Mouse (Mus musculus) liver, embryonic 11.5 days (tissue): ENCODE measurements around the gene Ptprcap. TPM values are rescaled to one million over a fixed set of nuclear protein-coding genes. Genes with fewer than 3 reads are reported as not detected.
"Not testable (repeated sequence)": the region's sequence is repeated elsewhere in the genome, so short reads cannot be mapped to it uniquely, and the experiment has no call there.

Experiments
- ATAC-seq: fragments of 200-750 bp; cut with Nextera tagmentation; replicated peaks from 2 replicates; pipeline ENCODE4 v1.8.0; 2017; ENCODE audit warnings: moderate number of reproducible peaks, mild to moderate bottlenecking, moderate TSS enrichment, moderate library complexity; ENCODE audit not compliant: low FRiP score
- DNase-seq: peaks from one replicate; pipeline ENCODE4 v3.0.0-alpha.2; 2017; ENCODE audit warnings: low spot score
- H3K27ac ChIP-seq: fragments of 300-500 bp; sonication (generic); 2 replicates; pipeline ENCODE4 v1.5.1; 2014; ENCODE audit warnings: mild to moderate bottlenecking, low read depth, low read length, control low read depth
- H3K27me3 ChIP-seq: fragments of 300-500 bp; sonication (generic); replicated peaks from 2 replicates; pipeline ENCODE4 v1.6.1; 2014; ENCODE audit warnings: low read length, mixed read lengths; ENCODE audit not compliant: control insufficient read depth, insufficient read depth
- H3K36me3 ChIP-seq: fragments of 300-500 bp; sonication (generic); 2 replicates; pipeline ENCODE4 v1.6.1; 2014; ENCODE audit warnings: mild to moderate bottlenecking, low read length, moderate library complexity, mixed read lengths; ENCODE audit not compliant: control insufficient read depth, insufficient read depth
- H3K4me1 ChIP-seq: fragments of 300-500 bp; sonication (generic); replicated peaks from 2 replicates; pipeline ENCODE4 v1.6.1; 2014; ENCODE audit warnings: low read length, mixed read lengths; ENCODE audit not compliant: control insufficient read depth, insufficient read depth
- H3K4me2 ChIP-seq: fragments of 300-500 bp; sonication (generic); 2 replicates; pipeline ENCODE4 v1.6.1; 2014; ENCODE audit warnings: mild to moderate bottlenecking, control low read depth, moderate library complexity
- H3K4me3 ChIP-seq: fragments of 300-500 bp; sonication (generic); 2 replicates; pipeline ENCODE4 v1.5.1; 2014; ENCODE audit warnings: low read depth, low read length, control low read depth
- H3K9ac ChIP-seq: fragments of 300-500 bp; sonication (generic); 2 replicates; pipeline ENCODE4 v1.6.1; 2014; ENCODE audit warnings: low read depth, low read length, control low read depth
- H3K9me3 ChIP-seq: fragments of 300-500 bp; sonication (generic); 2 replicates; pipeline ENCODE4 v1.6.1; 2016; ENCODE audit warnings: low read length, inconsistent platforms, mixed read lengths; ENCODE audit not compliant: control insufficient read depth
- WGBS: fragments of 180-500 bp; shearing (Covaris S2); extraction: QIAGEN DNeasy Blood & Tissue Kit; methylation state at CpG from one replicate; pipeline ENCODE4 v1.1.7; 2014; 5-methylcytosine and 5-hydroxymethylcytosine counted together
- polyA plus RNA-seq: library from polyadenylated mRNA; unstranded; fragments of >200 nt; fragmentation: Nextera tagmentation; extraction: Ambion mirVana; gene quantifications from 2 replicates; pipeline ENCODE4 v1.2.1, GENCODE M21; 2014

The Ptprcap gene
- polyA plus RNA-seq, 1 experiment from 2014 or later: 41.1 TPM

DNA sequence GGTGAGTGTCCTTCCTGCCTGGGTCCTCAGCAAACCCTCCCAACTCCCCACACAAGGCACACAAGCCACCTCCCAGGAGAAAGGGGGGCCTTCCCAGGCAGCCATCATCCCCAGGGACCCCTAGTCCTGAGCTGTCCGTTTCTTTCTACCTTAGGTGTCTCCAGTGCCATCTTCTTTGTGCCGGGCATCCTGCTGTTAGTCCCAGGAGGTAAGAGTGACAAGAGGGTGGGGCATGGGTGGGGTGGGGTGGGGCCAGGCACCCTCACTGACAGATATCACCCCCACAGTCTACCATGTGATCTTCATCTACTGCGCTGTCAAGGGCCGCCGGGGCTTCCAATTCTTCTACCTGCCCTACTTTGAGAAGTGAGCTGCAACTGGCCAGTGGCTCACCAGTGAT is 22.3 kb upstream of the Ptprcap start:
- ATAC-seq (peak; percentile 86), DNase-seq (no peak)
- Histone ChIP-seq H3K27me3 (no peaks in the 10 kb centered on the region), H3K4me1 (peaks cover 26% of the 10 kb centered on the region), H3K36me3 (peaks cover 14% of the 10 kb centered on the region), H3K9me3 (no peaks in the 10 kb centered on the region), H3K27ac (peak overlapping the region; percentile 61; the same call in 1 of the 2 replicates), H3K4me3 (peak overlapping the region; percentile 41), H3K4me2 (peak overlapping the region; percentile 47), H3K9ac (peak overlapping the region; percentile 48; the same call in 1 of the 2 replicates)
- 57% methylated on average over 5 of the region's 5 CpGs for WGBS

- 88% methylated on average over 2 of the region's 2 CpGs for WGBS
- DNase-seq (no peak), ATAC-seq (no peak)
- Histone ChIP-seq H3K4me2 (peak overlapping the region; percentile 47), H3K4me1 (peaks cover 22% of the 10 kb centered on the region), H3K27ac (peak overlapping the region; percentile 61), H3K4me3 (no peak overlapping the region; the same call in 1 of the 2 replicates), H3K27me3 (no peaks in the 10 kb centered on the region), H3K36me3 (peaks cover 14% of the 10 kb centered on the region), H3K9ac (peak overlapping the region; percentile 48; the same call in 1 of the 2 replicates), H3K9me3 (no peaks in the 10 kb centered on the region)
Observed at GRCm38 (mm10) chr19:4131768-4132167, 21.6 kb upstream of the Ptprcap start.

DNA sequence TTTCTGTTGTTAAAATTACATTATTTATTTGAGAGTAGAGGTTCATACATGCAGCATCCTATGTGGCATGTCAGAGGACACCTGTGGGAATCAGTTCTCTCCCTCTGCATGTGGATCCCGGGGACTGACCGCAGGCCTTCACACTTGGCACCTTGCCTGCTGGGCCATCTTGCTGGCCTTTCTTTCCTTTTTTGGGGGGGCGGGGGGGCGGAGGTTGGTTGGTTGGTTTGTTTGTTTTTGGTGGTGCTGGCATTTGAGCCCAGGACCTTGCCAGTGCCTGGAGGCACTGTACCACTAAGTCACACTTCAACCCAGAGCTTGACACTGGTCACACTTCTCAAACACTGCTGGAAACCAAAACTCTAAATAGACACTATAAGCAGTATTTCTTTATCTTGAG is 19.1 kb upstream of the Ptprcap start:
- Histone ChIP-seq H3K27me3 (no peaks in the 10 kb centered on the region; the same call in 1 of the 2 replicates), H3K9me3 (no peaks in the 10 kb centered on the region), H3K9ac (no peak overlapping the region), H3K27ac (no peak overlapping the region), H3K36me3 (peaks cover 10% of the 10 kb centered on the region), H3K4me1 (peaks cover 15% of the 10 kb centered on the region), H3K4me2 (no peak overlapping the region), H3K4me3 (no peak overlapping the region)
- DNase-seq (no peak), ATAC-seq (no peak)
- 79% methylated on average over 4 of the region's 4 CpGs for WGBS

GRCm38 (mm10) chr19:4135229-4135962 is 18.0 kb upstream of the Ptprcap start:
- not testable (repeated sequence) for ATAC-seq, H3K9ac ChIP-seq, H3K4me3 ChIP-seq, H3K4me2 ChIP-seq, H3K27me3 ChIP-seq, H3K9me3 ChIP-seq, DNase-seq, H3K27ac ChIP-seq
- 77% methylated on average over 6 of the region's 6 CpGs for WGBS
- peaks cover 10% of the 10 kb centered on the region for H3K36me3 ChIP-seq
- H3K4me1 ChIP-seq: peaks cover 14% of the 10 kb centered on the region

DNA sequence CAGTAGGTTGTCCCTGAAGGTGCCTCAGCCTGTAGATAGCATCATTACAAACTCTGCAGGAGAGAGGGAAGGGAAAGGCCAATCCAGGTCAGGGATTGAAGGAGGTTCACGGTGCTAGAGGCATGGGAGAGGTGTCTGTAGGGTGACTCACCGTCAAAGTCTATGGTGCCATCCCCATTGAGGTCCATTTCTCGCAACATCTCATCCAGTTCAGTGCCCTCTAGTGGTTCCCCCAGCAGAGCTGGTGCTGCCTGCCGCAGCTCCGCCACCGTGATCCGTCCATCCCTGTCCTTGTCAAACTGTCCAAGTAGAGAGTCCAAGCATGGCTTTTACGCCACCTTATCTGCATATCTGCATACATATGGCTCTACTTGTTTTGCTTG is 17.4 kb upstream of the Ptprcap start:
- H3K9ac ChIP-seq, H3K4me3 ChIP-seq, H3K27me3 ChIP-seq, DNase-seq, H3K27ac ChIP-seq, H3K4me1 ChIP-seq, H3K9me3 ChIP-seq: not testable (repeated sequence)
- H3K36me3 ChIP-seq: peaks cover 10% of the 10 kb centered on the region
- 22% methylated on average over 8 of the region's 8 CpGs for WGBS
- peak; percentile 65 for ATAC-seq
- peak overlapping the region; percentile 37; the same call in 1 of the 2 replicates for H3K4me2 ChIP-seq

GRCm38 (mm10) chr19:4136463-4136862 is 16.9 kb upstream of the Ptprcap start:
- no peak overlapping the region for H3K9ac ChIP-seq
- H3K9me3 ChIP-seq: no peaks in the 10 kb centered on the region
- H3K4me1 ChIP-seq: peaks cover 4% of the 10 kb centered on the region
- DNase-seq (no peak), ATAC-seq (peak; percentile 66)
- H3K36me3 ChIP-seq: peaks cover 9% of the 10 kb centered on the region
- no peak overlapping the region for H3K4me3 ChIP-seq
- H3K4me2 ChIP-seq: no peak overlapping the region
- H3K27ac ChIP-seq: no peak overlapping the region
- H3K27me3 ChIP-seq: peaks cover 4% of the 10 kb centered on the region; the same call in 1 of the 2 replicates
- WGBS: 73% methylated on average over 5 of the region's 5 CpGs

- Histone ChIP-seq H3K4me2 (no peak overlapping the region), H3K9me3 (no peaks in the 10 kb centered on the region), H3K9ac (no peak overlapping the region), H3K4me1 (no peaks in the 10 kb centered on the region), H3K4me3 (no peak overlapping the region), H3K36me3 (no peaks in the 10 kb centered on the region; the same call in 1 of the 2 replicates), H3K27ac (no peak overlapping the region), H3K27me3 (peaks cover 4% of the 10 kb centered on the region; the same call in 1 of the 2 replicates)
- DNase-seq (no peak), ATAC-seq (no peak)
- 86% methylated on average over 5 of the region's 5 CpGs for WGBS
Observed at GRCm38 (mm10) chr19:4137913-4138312, 15.5 kb upstream of the Ptprcap start.

DNA sequence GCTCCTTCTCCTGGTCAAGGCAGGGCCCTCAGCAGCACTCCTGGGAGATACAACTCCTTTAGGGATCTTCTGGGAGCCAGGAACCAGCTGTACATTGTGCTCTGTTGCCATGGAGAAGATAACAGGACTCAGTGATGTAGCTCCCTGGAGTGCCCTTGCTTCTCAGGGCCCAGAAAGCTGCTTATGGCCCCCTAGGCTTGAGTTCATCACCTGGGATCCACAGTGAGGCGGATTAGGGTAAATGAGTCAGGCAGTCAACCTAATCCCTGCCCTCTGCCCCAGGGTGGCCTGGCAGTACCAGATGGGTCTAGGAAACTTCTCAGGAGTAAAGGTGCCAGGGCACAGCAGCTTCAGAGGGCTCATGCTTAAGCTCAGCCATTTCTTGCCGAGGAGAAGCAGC is 14.0 kb upstream of the Ptprcap start, which contains the start of gene Gpr152:
TSS of gene Gpr152 (plus strand) at position 342 of the 400 bp plus-strand sequence.
- ATAC-seq: no peak
- no peaks in the 10 kb centered on the region for H3K9me3 ChIP-seq
- no peak within 1 kb of the TSS for H3K4me3 ChIP-seq
- no peaks in the 10 kb centered on the region for H3K4me1 ChIP-seq
- DNase-seq: no peak
- H3K4me2 ChIP-seq: no peak within 1 kb of the TSS
- no peak within 1 kb of the TSS for H3K27ac ChIP-seq
- no peaks in the 10 kb centered on the region for H3K36me3 ChIP-seq
- H3K27me3 ChIP-seq: peaks cover 4% of the 10 kb centered on the region; the same call in 1 of the 2 replicates
- 79% methylated on average over 2 of the region's 2 CpGs for WGBS
- no peak within 1 kb of the TSS for H3K9ac ChIP-seq

DNA sequence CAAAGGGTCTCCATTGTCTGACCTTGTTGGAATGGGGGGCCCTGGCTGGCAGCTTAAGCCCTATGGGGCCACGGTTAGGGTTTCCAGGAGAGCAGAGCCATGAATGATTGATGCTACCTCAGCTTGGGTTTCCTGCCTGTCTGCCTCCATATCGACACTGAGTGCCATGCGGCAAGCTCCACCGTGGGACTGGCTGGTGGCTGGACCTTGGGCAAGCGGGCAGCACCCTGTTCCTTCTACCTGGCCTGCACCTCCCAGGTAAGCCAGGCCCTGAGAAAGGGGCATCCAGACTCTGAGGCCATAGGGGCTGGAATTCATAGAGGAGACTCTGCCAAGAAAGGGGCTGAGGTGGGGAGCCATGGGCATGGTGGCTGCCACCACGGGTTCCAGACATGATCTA is 13.3 kb upstream of the Ptprcap start:
- Histone ChIP-seq H3K4me3 (no peak overlapping the region), H3K4me1 (no peaks in the 10 kb centered on the region), H3K9ac (no peak overlapping the region), H3K27ac (no peak overlapping the region), H3K9me3 (no peaks in the 10 kb centered on the region), H3K27me3 (peaks cover 4% of the 10 kb centered on the region; the same call in 1 of the 2 replicates), H3K4me2 (no peak overlapping the region), H3K36me3 (no peaks in the 10 kb centered on the region)
- DNase-seq: no peak
- ATAC-seq: no peak
- 71% methylated on average over 6 of the region's 6 CpGs for WGBS
